Mouse (Mus musculus) forebrain, embryonic 12.5 days (tissue): ENCODE data around the gene Pgap3. TPM values are rescaled to one million over a fixed set of nuclear protein-coding genes. Genes with fewer than 3 reads are reported as not detected.

ENCODE experiments used
- ATAC-seq: fragments of 200-750 bp; cut with Nextera tagmentation; 2 replicates; pipeline ENCODE4 v1.8.0; 2017; ENCODE audit warnings: moderate TSS enrichment; ENCODE audit not compliant: low FRiP score
- H3K27ac ChIP-seq: fragments of 300-500 bp; sonication (generic); 2 replicates; pipeline ENCODE4 v1.5.1; 2016; ENCODE audit warnings: mild to moderate bottlenecking
- H3K27me3 ChIP-seq: fragments of 300-500 bp; sonication (generic); 2 replicates; pipeline ENCODE4 v1.6.1; 2016; ENCODE audit warnings: mild to moderate bottlenecking
- H3K36me3 ChIP-seq: fragments of 300-500 bp; sonication (generic); replicated peaks from 2 replicates; pipeline ENCODE4 v1.6.1; 2016; ENCODE audit warnings: mild to moderate bottlenecking
- H3K4me1 ChIP-seq: fragments of 300-500 bp; sonication (generic); 2 replicates; pipeline ENCODE4 v1.6.1; 2016
- H3K4me2 ChIP-seq: fragments of 300-500 bp; sonication (generic); 2 replicates; pipeline ENCODE4 v1.6.1; 2016; ENCODE audit warnings: mild to moderate bottlenecking, moderate library complexity
- H3K4me3 ChIP-seq: fragments of 300-500 bp; sonication (generic); replicated peaks from 2 replicates; pipeline ENCODE4 v1.5.1; 2016; ENCODE audit warnings: mild to moderate bottlenecking
- H3K9ac ChIP-seq: fragments of 300-500 bp; sonication (generic); 2 replicates; pipeline ENCODE4 v1.6.1; 2016; ENCODE audit warnings: mild to moderate bottlenecking
- H3K9me3 ChIP-seq: fragments of 300-500 bp; sonication (generic); 2 replicates; pipeline ENCODE4 v1.6.1; 2016
- WGBS: fragments of 180-500 bp; shearing (Covaris S2); methylation state at CpG from one replicate; pipeline ENCODE4 v1.1.7; 2016; 5-methylcytosine and 5-hydroxymethylcytosine counted together
- polyA plus RNA-seq: library from polyadenylated mRNA; unstranded; fragments of >200 nt; fragmentation: Nextera tagmentation; extraction: Ambion mirVana; gene quantifications from 2 replicates; pipeline ENCODE4 v1.2.1, GENCODE M21; 2016

Gene Pgap3
- polyA plus RNA-seq, 1 experiment from 2014 or later: 8.3 TPM

DNA sequence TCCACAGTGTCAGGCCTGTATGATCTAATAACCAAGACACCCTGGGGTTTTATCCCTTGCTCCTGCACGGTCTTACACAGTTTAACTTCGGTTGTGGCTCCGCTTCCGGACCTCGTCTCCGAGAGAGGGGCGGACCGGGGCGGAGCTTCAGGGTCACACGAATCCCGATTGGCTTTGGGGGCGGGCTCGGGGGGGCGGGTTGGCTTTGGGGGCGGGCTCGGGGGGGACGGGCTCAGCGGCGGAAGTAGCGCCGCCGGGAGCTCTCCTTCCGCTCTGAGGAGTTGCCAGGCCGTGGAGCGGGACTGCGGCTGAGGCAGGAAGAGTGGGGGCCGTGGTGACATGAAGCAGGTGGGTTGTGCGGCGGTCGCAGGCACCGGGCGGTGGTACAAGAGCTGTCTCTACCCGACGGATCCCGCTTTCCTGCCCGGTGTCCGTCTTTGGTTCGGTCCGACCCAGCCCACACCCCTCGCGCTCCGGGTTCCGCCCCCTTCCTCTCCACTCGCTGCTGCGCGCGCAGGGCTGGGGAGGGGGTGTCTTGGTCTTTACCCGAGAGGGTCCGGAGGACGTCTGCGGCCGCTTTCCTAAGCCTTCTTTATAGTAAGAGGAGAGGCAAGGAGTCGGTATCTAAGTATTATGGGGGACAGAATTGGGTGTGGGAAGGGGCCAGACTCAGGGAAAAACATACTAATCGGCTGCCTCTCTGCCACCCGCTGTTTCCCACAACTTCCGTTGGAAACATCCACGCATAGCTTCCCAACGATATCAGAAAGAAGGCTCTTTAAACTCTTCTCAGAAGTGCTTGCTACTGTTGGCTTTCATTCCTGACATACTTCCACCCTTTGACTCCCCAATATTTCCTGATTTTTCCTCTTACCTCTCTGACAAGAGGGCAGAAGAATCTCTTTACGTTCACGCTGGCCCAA is 41.9 kb downstream of the Pgap3 start, which contains the start of gene Stard3:
Gene Stard3, plus strand, starts transcription at position 208 of the 923 bp plus-strand sequence.
- Histone ChIP-seq H3K9ac (peak within 1 kb of the TSS; percentile 80), H3K9me3 (no peaks in the 10 kb centered on the region), H3K36me3 (no peaks in the 10 kb centered on the region), H3K4me1 (peaks cover 37% of the 10 kb centered on the region), H3K4me3 (peak within 1 kb of the TSS; percentile 59), H3K27me3 (peaks cover 31% of the 10 kb centered on the region), H3K4me2 (peak within 1 kb of the TSS; percentile 82), H3K27ac (peak within 1 kb of the TSS; percentile 80)
- WGBS: under 1% methylated on average over 60 of the region's 60 CpGs
- ATAC-seq: peak; percentile 89

DNA sequence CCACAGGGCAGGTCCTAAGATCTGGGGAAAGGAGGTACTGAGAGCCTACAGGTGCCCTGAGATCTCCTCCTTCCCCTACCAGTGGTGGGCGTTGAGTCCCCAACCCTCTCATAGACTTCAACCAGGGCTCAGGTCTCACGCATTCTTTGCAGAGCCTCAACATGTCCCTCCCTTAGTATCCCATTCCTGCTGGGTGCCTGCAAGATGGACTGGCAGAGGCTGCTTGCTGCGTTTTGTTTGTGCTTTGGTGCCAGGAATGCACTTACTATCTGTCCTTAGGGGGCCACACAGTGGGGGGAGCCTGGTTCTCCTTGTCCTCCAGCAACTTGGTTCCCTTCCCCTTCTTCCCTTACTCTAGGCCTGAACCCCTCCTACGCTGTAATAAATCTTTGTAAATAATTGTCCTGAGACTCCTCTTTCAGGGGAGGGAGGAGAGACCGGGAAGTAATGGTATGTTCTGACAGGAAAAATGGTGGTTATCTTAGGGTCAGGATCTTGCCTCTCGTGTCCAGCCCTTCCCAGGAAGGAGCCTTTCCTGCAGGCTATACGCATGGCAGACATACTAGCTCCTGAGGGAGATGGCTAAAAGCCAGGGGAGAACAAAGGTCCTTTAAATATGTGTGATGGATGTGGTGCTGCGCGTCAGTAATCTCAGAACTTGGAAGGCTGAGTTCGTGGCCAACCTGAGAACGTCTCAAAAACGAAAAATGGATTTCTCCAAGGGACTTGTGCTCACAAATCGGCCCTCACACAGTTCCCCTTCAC is 42.7 kb downstream of the Pgap3 start:
- Histone ChIP-seq H3K27ac (peak overlapping the region; percentile 80; the same call in 1 of the 2 replicates), H3K4me3 (peak overlapping the region; percentile 59), H3K4me2 (peak overlapping the region; percentile 82), H3K36me3 (no peaks in the 10 kb centered on the region), H3K9me3 (no peaks in the 10 kb centered on the region), H3K9ac (peak overlapping the region; percentile 80), H3K27me3 (peaks cover 39% of the 10 kb centered on the region), H3K4me1 (peaks cover 37% of the 10 kb centered on the region)
- ATAC-seq: 0 out of 2 replicates have a peak, but pooled peaks have one; percentile 17
- WGBS: 10% methylated on average over 13 of the region's 13 CpGs

DNA sequence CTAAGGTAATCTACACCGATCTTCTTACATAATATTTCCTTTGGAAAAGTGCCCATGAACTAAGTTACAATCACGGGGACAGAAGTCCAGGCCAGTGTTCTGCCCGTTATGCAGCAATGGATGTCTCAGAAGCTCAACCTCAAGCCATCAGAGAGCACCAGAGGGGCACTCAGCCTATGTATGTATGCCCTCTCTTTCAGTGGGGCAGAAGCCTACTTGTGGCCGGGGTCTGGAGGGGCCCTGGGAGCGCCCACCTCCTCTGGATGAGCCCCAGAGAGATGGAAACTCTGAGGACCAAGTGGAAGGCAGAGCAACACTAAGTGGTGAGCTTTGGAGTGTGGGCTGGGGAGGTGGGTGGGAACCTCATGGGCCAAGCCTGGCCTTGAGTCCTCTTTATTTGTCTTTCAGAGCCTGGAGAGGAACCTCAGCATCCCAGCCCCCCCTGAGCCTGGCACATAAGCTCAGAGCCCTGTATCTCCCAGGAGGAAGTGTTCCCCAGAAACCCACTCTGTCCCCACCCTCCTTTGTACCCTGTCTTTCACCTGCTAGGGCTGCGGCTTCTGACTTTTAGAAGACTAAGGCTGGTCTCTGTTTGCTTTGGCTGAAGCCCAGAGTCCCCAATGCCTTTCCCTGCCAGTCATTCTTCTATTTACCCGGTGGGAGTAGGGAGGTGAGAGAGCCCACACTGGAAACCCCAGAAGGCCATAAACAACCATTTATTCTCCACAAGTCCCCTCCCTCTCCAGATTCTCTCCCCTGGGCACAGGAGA is 43.5 kb downstream of the Pgap3 start:
- Histone ChIP-seq H3K4me2 (no peak overlapping the region), H3K27ac (no peak overlapping the region), H3K9ac (no peak overlapping the region), H3K9me3 (no peaks in the 10 kb centered on the region), H3K4me3 (no peak overlapping the region), H3K27me3 (peaks cover 47% of the 10 kb centered on the region), H3K4me1 (peaks cover 37% of the 10 kb centered on the region), H3K36me3 (no peaks in the 10 kb centered on the region)
- WGBS: 77% methylated on average over 7 of the region's 7 CpGs
- no peak for ATAC-seq

DNA sequence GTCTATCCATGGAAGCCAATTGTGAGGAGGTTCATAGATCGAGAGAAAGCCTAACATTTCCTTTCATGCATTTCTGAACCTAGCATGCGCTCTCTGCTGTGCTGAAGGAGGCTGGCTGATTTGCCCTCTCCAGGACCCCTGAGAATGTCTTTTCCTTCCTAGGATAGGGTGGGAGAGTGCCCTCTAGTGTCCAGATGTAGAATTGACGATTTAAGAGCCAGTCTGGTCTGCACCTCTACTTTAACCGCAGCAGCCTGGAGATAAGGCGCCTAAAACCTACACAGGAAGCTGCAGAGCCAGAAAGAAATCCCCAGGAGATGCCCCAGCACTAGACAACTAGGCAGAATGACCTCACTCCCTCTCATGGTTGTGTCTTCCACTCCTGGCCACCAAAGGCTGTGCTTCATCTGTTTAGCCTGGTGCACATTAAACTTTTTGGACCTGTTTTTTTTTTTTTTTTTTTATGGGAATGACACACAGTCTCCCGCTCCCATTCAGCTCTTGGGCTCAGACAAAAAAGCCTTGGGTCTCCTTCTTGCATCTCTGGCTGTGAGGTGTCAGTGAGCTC is 44.5 kb downstream of the Pgap3 start:
- ATAC-seq: no peak
- no peaks in the 10 kb centered on the region for H3K9me3 ChIP-seq
- H3K9ac ChIP-seq: no peak overlapping the region
- H3K4me3 ChIP-seq: no peak overlapping the region
- H3K27me3 ChIP-seq: peaks cover 57% of the 10 kb centered on the region
- 8% methylated on average over 6 of the region's 6 CpGs for WGBS
- no peak overlapping the region for H3K27ac ChIP-seq
- H3K4me1 ChIP-seq: peaks cover 29% of the 10 kb centered on the region
- no peak overlapping the region for H3K4me2 ChIP-seq
- no peaks in the 10 kb centered on the region for H3K36me3 ChIP-seq

DNA sequence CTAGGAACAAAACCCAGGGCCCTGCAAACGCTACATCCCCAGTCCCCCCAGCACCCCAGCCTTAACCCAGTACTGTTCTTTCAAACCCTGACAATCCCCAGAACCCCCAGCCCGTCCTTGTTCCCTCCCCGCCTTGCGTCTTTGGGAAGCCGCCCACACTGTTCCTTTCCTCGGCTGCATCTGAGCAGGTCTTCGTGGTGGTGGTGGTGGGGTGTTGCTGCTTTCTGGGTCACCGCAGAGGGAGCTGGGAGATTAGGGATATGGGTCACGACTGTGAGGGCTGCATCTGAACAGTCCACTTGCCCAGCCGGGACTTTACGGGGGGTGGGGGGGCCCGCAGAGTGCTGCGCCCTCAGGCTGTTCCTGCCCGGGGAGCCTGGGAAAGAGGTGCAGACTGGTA is 45.8 kb downstream of the Pgap3 start:
- Histone ChIP-seq H3K9ac (no peak overlapping the region), H3K4me2 (no peak overlapping the region), H3K4me3 (no peak overlapping the region), H3K4me1 (peaks cover 15% of the 10 kb centered on the region), H3K27me3 (peaks cover 70% of the 10 kb centered on the region), H3K9me3 (no peaks in the 10 kb centered on the region), H3K36me3 (no peaks in the 10 kb centered on the region), H3K27ac (no peak overlapping the region)
- 62% methylated on average over 14 of the region's 14 CpGs for WGBS
- no peak for ATAC-seq

DNA sequence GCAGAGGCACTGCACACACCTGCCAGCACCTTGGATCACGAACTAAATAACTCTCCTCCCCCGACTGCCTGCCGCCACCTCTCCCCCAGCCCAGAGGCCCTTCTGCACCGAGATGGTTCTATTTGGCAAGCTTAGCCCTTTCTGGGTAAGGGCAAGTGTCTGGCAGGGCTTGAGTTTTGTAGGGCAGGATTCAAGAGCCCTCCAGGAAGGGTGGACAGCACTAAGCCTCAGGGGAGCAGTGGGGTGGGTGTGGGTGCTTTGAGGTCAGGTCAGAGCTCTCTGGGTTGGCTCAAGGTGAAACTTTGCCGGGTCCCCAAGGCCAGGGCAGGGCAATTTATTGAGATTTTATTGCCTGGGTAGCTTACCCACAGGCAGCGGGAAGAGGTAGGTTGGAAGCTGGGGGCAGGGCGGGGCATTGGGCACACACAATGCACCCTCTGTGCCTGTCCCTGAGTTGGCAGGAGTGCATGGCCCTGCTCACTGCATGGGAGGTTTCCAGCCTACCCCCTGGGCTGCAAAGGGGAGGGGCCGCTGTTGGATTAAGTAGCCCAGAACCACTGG is 46.6 kb downstream of the Pgap3 start:
- H3K27me3 ChIP-seq: peaks cover 78% of the 10 kb centered on the region
- H3K27ac ChIP-seq: no peak overlapping the region
- no peaks in the 10 kb centered on the region for H3K9me3 ChIP-seq
- WGBS: 40% methylated on average over 8 of the region's 8 CpGs
- 0 out of 2 replicates have a peak overlapping the region, but pooled peaks have one; percentile 36 for H3K9ac ChIP-seq
- H3K4me1 ChIP-seq: peaks cover 14% of the 10 kb centered on the region
- no peak for ATAC-seq
- H3K4me2 ChIP-seq: no peak overlapping the region
- H3K4me3 ChIP-seq: no peak overlapping the region
- H3K36me3 ChIP-seq: no peaks in the 10 kb centered on the region

DNA sequence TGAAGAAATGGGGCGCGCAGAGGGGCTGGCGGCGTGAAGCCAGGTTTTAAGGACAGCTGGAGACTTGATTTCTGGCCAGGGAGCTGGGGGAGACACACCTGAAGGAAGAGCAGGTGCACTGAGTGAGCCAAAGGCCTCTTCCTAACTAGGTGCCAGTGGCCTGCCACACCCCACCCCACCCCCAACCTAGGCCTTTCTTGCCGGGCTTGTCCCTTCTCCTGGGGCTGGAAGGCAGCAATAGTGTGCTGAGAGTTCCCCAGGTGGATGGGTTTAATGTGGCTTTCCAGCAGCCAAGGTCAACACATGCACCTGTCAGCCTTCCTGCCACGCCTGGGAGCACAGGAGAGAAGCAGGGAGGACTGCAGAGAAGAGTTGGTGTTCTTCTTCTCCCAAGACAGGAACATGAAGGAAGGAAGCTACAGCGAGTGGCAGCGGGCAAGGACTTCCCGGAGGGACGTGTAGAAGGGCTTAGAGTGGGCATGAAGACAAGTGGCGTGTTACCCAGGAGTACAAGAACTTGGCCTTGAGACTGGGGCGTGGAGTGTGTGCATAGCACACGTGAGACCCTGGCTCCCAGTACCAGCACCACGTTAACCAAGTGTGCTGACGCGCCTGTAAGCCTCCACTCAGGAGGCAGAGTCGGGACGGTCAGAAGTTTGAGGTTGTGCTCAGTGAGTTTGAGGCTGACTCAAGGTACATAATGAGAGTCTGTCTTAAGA is 47.9 kb downstream of the Pgap3 start:
- WGBS: 76% methylated on average over 18 of the region's 18 CpGs
- Histone ChIP-seq H3K9ac (no peak overlapping the region), H3K4me2 (no peak overlapping the region), H3K4me1 (peaks cover 21% of the 10 kb centered on the region), H3K36me3 (no peaks in the 10 kb centered on the region), H3K9me3 (no peaks in the 10 kb centered on the region), H3K4me3 (no peak overlapping the region), H3K27me3 (peaks cover 91% of the 10 kb centered on the region), H3K27ac (no peak overlapping the region)
- ATAC-seq: no peak

DNA sequence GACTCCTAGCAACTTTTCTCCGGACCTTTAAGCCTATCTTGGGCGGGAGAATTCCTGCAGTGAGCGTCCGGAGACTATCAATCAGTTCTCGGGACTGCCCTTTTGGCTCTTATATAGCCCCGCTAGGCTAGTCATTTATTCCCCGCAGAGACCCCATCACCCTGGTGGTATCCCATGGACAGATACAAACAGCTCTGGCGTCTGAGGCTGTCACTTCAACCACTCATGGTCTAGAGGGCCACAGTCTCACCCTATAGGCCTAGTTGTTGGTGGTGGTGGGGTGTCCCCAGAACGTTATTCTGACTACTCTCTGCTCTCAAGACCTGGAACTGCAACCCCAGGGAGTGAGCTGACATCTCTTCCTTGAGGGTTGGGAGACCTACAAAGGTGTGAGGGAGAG is 51.0 kb downstream of the Pgap3 start:
- H3K9ac ChIP-seq: 0 out of 2 replicates have a peak overlapping the region, but pooled peaks have one; percentile 55
- peak overlapping the region; percentile 93 for H3K4me2 ChIP-seq
- no peaks in the 10 kb centered on the region for H3K9me3 ChIP-seq
- no peak for ATAC-seq
- peaks cover 24% of the 10 kb centered on the region for H3K4me1 ChIP-seq
- H3K36me3 ChIP-seq: no peaks in the 10 kb centered on the region
- peaks cover 94% of the 10 kb centered on the region for H3K27me3 ChIP-seq
- H3K4me3 ChIP-seq: peak overlapping the region; percentile 49
- no peak overlapping the region for H3K27ac ChIP-seq
- whole genome bisulfite sequencing: 1% methylated on average over 9 of the region's 9 CpGs

DNA sequence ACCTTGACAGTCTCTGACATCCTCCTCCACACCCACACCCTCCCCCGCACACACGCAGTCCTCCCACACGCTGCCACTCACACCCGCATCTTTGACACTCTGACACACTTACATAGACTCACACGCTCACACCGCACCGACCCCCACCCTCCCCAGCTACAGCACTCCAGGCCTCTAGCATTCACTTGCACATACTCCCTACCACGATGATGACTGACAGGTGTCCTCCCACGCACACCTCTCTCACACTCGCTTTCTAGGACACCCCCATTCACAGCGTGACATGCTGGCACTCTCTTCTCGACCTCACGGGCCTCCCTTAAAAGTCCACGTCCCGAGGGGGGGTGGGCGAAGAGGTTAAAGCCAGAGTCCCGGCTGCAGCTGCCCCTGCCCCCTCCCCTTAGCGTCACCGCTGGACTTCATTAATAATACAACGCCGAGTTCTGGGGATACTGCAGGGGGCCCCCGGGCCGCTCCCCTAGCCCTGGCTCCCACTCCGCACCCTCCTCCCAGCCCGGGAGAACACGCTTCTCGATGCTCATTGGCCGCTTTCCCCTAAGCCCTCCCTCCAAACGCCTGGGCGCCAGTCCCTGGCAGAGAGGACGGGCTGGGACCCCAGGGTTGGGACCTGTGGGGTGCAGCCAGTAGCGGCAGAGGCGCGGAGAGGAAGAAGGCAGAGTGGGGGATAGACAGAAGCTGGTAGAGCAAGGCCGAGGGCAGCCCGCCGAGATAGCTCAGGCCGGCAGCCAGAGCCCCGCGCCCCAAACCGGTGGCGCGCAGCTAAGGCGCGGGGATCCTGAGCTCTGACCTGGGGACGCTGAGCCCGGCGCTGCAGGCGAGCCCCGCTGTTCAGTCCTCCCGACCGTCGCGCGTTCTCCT is 52.0 kb downstream of the Pgap3 start, which contains the start of gene Ppp1r1b:
Gene Ppp1r1b, plus strand, starts transcription at position 322 of the 879 bp plus-strand sequence.
- Histone ChIP-seq H3K4me3 (peak within 1 kb of the TSS; percentile 49), H3K27ac (no peak within 1 kb of the TSS), H3K36me3 (no peaks in the 10 kb centered on the region), H3K9me3 (no peaks in the 10 kb centered on the region), H3K9ac (peak within 1 kb of the TSS; percentile 55), H3K4me1 (peaks cover 24% of the 10 kb centered on the region), H3K4me2 (peak within 1 kb of the TSS; percentile 93), H3K27me3 (peaks cover 94% of the 10 kb centered on the region)
- under 1% methylated on average over 47 of the region's 55 CpGs for WGBS
- ATAC-seq: peak; percentile 72

DNA sequence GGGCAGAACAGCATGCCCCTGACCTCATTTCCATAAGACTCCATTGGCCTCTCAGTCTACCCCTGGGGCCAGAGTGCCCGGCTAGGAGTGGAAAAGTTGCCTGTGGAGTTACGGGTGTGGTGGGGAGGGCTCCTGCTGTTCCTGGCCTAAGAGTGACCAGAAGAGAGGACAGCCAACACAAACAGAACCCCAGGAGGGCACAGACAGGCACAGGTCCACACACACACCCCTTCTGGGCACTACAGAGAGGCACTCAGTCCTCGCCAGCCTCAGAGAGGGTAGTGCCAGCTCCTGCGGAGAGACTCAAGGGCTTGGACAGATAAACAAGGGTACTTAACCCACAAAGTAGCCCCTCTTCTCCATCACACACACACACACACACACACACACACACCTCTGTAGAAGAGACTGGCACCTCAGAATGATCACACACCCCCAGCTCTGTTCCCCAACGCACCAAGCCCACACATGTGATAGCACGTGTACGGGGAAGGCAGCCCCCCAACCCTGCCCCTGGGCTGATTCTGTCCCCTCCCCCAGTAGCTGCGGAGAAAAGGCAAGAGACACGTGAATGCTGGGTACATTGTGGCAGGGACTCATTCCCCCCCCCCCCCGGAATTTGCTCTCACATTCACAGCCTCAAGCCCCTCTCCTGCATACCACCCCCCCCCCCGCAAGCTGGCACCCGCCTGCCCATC is 52.8 kb downstream of the Pgap3 start:
- Histone ChIP-seq H3K9me3 (no peaks in the 10 kb centered on the region), H3K4me1 (peaks cover 24% of the 10 kb centered on the region), H3K4me2 (peak overlapping the region; percentile 93), H3K27ac (no peak overlapping the region), H3K36me3 (no peaks in the 10 kb centered on the region), H3K9ac (0 out of 2 replicates have a peak overlapping the region, but pooled peaks have one; percentile 55), H3K4me3 (peak overlapping the region; percentile 49), H3K27me3 (peaks cover 86% of the 10 kb centered on the region)
- WGBS: 3% methylated on average over 12 of the region's 12 CpGs
- ATAC-seq: no peak
